Mouse (Mus musculus) thymus, postnatal 0 days (tissue): ENCODE measurements around the gene Tnxb. TPM values are rescaled to one million over a fixed set of nuclear protein-coding genes. Genes with fewer than 3 reads are reported as not detected.

Experiments used
- DNase-seq: peaks from one replicate; pipeline ENCODE4 v3.0.0-alpha.2; 2015; ENCODE audit warnings: low spot score
- polyA plus RNA-seq: library from polyadenylated mRNA; unstranded; fragments of >200 nt; fragmentation: Nextera tagmentation; extraction: Ambion mirVana; gene quantifications from 2 replicates; pipeline ENCODE4 v1.2.1, GENCODE M21; 2015

The Tnxb gene
- polyA plus RNA-seq, 1 experiment from 2014 or later = 0.59 TPM

DNA sequence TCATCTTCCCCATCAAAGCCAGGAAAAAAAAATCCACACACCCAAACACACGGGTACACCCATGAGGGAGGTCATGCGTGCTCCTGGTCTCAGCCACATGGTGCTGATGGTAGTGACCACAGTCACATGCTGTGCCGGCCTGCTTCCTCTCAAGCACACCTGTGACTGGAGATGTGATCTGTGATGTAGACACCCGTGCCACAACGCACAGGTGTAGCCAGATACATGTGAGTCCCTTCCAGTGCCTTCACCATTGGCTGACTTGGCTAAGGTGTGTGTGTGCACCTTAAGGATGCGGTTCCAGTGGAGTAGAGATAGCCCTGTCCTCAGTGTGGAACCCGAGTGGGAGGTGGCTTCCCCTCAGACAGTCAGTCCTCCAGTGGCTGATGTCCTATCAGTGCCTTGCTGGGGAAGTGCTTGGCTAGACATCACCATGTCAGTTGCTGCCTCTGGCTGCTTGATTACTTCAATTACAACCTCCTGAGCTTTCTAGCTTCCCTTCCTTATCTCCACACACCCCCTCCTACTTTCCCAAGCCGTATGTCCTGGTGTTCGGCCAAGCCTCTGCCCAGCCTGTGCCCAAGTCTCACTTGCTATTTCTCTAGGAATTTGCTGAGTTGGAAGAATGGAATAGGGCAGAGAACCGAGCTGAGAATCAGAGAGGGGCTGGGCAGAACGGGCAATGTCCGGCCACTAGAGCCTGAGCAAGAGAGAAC, 11.0 kb upstream of the Tnxb start:
- no peak for DNase-seq

DNA sequence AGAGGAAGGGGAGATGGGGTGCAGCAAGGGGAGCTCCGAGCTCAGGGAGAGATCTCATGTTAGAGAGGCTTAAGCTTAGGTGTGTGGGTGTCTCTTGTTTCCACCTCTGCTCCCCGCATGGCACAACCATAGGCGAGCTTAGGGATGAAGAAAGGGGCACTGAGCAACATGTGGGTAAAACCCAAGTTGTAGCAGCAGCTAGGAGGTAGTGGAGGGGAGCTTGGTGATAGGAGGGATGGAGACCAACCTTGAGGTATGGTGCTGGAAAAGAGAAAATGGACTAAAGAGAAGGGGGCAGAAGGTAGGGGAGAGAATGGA, 10.5 kb upstream of the Tnxb start:
- DNase-seq = no peak

DNA sequence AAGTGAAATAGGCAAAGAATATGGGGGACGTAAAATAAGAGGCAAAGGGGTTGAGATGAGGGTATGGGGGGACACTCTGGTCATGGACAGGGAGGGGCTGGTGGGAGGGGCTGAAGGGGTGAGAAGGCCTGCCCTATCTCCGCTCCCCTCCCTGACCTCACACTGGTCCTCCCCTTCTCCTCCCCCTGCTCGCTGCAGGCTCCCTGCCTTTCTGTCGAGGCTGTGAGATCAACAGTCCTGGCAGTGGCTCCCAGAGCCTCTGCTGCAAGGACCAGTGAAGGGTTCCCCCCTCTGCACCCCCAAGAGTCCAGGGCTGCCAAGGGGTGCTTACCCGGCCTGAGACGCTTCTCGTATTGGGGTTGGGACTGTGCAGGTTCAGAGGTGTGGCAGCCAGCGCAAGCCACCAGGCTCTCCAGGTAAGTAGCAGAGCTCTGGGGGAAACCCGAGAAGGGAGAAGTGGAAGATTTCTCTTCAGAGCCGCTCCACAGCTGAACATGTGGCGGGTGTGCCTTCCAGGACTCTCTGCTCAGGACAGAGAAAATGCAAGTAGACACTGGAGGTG, 10.0 kb upstream of the Tnxb start:
- no peak for DNase-seq

DNA sequence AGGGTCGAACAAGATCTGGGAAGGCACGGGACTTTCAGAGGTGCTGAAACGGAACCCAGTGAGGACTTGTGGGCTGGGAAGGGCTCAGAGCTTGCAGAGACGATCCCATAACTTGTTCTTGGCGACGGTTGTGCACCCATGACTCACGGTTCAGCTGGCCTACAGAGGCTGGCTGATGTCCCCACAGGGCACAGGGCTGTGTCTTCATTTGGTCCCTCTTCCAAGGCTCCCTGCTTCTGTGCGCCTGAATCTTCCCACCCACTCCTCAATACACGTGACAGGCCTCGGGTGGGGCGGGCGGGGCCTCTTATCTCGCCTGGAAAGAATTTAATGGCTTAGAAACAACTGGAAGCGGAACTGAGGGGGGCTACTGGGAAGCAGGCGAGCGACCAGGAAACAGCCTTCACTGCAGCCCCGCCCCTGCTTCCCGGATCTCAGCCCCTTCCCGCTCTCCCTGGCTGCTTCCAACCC, 9.2 kb upstream of the Tnxb start:
- no peak for DNase-seq

DNA sequence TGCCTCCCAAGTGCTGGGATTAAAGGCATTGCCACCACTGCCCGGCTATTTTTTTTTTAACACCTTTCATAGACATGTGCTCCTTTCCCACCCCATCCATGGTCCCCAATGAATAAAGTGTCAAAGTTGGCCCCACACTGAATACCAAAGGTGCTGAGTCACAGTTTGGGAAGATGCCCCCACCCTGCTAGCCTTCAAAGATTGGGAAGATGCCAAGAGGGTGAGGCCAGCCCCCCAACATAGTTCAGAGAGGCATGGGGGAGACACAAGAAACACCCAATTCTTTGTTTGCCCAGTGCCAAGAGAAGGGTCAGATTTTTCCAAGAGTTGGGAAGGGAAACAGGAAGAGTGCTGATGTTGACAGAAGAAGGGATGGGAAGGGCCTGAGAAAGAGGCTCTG, 7.9 kb upstream of the Tnxb start:
- DNase-seq = no peak

DNA sequence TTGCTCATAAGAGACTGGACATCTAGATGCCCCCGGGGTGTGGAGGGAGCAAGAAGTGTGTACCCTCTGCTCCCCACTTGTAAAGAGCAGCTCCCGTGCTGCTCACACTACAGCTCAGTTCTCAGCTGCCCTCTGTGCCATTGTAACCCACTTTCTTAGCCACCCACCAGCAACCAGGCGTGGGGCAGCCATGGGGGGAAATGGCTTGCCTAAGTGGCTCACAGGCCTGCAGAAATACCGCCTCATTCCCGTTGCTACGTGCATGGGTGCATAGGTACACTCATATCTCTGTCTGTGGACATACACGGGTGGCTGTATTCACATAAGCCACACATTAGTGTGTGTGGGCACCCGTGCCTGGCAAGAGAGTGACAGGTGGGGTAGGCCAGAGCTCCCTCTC, 7.4 kb upstream of the Tnxb start:
- DNase-seq = no peak

DNA sequence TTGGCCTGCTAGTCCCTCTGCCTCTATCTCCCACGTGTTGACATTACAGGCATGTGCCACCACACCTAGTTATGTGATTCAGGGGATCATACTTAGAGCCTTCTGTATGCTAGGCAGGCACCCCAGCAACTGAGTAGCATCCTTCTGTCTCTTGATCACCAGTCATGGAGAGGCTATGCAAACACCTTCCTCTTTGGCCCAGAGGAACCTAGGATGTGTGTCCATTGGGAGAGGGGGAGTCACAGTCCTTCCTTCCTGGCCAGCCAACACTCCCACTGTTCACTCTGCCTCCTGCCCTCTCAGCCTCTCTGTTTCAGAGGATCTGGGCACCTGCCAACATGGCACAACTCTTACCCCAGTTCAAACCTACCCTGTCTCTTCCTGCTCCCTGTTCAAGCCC, 6.8 kb upstream of the Tnxb start:
- DNase-seq = no peak

DNA sequence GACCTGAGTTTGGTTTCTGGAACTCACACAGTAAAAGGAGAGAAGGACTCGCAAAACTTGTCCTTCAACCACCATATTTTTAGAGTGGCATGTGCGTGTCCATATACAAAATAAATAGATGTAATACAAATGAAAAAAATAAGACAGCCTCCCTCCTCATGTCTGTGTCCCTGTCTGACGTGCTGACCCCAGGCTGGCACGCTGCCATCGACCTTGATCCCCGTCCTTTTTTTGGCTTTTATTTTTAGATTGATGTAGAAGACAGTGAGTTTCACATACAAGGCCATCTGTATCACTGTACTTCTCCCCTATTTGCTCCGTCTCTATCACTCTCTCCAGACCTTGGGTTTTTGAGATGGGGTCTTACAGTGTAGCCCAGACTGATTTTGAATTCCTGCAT, 5.9 kb upstream of the Tnxb start:
- no peak for DNase-seq

DNA sequence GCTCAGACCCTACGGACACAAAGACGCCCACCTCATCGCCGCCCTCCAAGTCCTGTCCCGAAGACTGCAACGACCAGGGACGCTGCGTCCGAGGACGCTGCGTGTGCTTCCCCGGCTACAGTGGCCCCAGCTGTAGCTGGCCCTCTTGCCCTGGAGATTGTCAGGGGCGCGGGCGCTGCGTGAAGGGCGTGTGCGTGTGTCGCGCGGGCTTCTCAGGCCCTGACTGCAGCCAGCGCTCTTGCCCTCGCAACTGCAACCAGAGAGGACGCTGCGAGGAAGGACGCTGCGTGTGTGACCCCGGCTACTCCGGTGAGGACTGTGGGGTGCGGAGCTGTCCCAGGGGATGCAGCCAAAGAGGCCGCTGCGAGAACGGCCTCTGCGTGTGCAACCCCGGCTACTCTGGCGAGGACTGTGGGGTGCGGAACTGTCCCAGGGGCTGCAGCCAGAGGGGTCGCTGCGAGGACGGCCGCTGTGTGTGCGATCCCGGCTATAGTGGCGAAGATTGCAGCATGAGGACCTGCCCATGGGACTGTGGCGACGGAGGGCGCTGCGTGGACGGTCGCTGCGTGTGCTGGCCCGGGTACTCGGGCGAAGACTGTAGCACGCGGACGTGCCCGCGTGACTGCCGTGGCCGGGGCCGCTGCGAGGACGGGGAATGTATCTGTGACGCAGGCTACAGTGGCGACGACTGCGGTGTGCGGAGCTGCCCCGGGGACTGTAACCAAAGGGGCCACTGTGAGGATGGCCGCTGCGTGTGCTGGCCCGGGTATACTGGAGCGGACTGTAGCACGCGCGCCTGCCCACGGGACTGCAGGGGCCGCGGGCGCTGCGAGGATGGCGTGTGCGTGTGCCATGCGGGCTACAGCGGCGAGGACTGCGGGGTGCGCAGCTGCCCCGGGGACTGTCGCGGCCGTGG, 1.1 kb downstream of the Tnxb start:
- no peak for DNase-seq

DNA sequence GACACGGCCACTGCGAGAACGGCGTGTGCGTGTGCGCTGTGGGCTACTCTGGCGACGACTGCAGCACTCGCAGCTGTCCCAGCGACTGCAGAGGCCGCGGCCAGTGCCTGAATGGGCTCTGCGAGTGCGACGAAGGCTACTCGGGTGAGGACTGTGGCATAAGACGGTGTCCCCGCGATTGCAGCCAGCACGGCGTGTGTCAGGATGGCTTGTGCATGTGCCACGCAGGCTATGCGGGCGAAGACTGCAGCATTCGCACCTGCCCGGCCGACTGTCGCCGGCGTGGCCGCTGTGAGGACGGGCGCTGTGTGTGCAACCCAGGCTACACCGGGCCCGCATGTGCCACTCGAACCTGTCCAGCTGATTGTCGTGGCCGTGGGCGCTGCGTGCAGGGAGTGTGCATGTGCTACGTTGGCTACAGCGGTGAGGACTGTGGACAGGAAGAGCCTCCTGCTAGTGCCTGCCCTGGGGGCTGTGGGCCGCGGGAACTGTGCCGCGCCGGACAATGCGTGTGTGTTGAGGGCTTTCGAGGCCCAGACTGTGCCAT, 2.0 kb downstream of the Tnxb start:
- no peak for DNase-seq

DNA sequence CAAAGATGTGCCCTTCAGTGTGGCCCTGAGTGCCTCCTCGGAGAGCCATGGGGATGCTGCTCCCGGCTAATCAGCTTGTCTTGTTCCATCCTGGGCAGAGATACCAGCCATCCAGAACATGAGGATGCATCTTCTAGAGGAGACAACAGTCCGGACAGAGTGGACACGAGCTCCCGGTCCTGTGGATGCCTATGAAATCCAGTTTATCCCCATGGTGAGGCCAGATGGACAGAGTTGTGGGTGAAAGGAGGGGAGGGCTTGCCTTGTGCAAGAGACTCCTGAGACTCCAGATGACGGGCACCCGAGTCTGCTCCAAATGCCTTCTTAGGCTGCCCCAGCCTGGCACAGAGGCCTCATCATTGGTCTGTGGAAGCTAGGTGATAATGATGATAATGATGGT, 2.8 kb downstream of the Tnxb start:
- DNase-seq = no peak

DNA sequence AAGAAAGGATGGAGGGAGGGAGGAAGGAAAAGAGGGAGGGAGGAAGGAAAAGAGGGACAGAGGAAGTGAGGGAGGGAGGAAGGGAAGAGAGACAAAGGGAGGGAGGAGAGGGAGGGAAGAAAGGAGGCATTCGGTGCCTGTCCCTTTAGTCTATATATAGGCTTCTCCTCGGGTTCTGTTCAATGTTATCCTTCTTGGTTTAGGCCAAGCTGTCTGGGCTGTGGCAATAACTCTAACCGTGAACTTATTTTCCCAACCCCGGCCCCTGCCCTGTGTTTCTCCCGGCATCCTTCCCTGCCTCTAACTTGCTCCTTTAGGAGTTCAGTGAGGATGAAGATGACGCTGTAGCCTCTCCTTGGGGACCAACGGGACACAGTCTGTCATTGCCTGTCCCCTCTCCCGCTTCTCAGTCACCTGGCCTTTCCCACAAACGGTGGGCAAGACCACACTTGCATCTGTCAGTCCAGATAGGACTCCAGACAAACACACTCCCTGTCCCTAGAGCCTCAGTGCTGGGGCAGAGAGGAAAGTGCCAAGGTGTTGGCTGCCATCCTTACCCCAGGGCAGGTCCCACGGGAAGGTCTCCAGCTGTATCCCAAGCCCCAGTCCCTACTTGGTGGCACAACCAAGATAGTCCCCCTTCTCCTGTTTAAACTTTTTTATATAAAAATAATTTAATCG, 4.3 kb downstream of the Tnxb start:
- DNase-seq = no peak

DNA sequence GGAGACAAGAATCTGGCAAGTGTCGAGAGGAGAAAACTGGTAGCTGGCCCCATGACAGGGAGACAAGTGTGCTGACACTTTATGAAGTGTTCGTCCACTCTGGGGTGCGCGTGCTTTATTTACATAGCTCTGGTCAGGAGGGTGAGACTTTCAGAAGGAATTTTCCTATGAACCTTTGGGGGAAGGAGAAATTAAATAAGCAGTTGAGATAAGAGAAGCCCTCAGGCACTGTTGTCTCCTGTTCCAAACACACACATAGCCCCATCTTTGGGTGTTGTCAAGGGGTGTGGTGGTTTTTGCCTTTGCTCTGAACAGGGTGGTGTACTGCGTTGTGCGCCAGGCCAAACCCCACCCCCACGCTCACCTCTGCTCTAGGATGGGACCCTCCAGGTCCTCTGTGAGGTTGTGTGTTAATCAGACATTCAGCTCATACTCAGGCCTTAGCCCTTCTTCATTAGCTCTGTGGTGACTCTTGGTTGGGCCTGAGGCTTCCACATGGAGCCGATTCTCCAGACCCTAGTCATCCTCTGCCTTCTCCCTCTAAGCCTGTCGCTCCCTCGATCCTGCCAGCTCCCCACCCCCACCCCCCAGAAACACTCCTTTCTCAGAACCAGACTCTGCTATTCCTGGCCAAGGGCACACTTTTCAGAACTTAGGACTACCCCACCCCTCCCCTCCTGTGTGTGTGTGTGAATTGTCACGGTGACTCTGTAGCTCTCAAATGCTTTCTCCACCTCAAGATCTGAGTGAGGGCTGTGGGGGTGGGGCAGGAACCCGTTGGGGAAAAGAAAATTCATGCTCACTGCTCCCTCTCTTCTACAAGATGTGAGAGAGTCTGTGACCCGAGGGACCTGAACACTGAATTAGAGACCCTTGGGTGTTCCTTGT, 5.1 kb downstream of the Tnxb start:
- DNase-seq = no peak

DNA sequence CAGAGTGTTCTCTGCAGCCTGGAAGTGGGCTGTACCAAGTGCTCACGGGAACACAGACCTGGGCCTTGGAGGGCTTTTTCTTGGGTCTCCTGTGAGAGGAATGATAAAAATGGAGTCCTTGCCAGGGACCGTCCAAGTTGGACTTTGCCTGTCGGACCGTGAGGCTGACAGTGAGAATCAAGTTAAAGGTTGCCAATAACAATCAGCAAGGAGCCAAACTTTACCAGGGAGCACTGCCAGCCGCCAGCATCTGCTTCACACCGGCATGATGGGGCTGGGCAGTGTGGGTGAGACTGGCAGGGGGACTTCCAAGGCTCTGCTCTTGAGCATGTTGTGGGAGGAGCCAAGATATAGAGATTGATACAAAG, 5.7 kb downstream of the Tnxb start:
- DNase-seq = no peak

DNA sequence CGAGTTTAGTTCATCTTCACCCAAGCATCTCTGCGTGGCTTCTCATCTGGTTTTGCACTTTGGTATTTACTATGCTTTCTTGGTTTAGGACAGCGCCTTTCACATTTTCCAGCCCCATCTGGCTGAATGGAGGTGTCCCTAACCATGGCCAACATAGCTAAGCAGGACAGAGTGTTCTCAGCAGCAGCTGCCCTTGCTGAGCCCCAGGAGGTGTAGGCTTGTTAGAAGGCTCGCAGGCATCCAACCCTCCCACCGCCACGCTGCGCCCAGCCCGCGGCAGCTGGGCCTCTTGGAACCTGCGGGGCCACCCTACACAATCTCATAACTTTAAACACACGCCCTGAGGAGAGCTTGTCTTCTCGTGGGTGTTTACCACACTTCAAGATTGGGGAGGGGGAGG, 6.3 kb downstream of the Tnxb start:
- DNase-seq = no peak

DNA sequence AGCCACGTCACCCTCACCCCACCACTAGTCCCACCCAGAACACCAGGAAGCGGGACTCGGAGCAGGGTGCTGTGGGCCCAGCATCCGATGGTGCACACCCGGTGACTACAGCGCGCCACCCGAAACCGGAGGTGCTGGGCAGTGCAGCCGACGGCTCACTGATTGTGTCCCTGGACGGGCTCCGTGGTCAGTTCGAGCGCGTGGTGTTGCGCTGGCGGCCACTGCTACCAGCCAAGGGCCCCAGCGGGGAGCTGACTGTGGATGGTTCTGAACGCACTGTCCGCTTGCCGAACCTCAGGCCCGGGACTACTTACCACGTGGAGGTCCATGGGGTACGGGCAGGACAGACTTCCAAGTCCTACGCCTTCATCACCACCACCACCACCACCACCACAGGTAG, 9.9 kb downstream of the Tnxb start:
- DNase-seq = no peak

DNA sequence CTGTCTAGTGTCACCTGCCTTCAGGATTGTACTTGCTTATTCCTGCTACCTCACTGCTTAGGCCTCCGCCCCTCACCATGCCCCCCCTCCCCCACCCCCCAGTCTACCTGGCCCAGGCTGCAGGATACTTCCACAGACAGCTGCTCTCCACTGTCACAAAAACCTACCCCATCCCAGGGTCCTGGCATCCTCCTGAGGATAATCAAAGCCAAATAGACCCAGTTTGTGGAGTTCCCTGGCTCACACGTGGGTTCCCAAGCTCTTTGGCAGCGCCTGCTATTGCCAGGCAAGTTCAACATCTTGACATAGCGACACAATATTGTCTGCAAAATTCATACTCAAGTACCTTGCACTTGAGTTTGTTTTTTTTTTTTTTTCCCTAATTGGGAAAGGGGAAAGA, 10.3 kb downstream of the Tnxb start:
- DNase-seq = no peak

DNA sequence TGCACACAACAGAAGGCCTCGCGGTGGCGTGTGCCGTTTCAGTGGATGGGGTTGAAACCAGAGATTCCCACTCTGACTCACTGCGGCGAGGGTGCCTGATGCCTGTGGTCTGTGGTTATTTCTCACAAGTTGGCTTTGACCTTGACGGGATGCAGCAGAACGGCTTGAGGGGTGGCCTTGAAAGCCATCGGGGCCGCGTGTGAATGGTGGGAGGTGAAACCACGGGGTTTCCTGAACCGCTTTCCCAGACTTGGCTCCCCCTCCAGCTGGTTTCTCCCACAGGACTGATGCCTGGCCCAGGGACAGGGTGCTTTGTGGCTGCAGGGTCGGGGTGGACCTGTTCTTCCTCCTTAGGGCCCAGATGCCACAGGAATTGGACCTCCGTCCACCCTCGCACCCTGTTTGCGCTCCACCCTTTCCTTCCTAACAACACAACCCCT, 10.8 kb downstream of the Tnxb start:
- DNase-seq = no peak

DNA sequence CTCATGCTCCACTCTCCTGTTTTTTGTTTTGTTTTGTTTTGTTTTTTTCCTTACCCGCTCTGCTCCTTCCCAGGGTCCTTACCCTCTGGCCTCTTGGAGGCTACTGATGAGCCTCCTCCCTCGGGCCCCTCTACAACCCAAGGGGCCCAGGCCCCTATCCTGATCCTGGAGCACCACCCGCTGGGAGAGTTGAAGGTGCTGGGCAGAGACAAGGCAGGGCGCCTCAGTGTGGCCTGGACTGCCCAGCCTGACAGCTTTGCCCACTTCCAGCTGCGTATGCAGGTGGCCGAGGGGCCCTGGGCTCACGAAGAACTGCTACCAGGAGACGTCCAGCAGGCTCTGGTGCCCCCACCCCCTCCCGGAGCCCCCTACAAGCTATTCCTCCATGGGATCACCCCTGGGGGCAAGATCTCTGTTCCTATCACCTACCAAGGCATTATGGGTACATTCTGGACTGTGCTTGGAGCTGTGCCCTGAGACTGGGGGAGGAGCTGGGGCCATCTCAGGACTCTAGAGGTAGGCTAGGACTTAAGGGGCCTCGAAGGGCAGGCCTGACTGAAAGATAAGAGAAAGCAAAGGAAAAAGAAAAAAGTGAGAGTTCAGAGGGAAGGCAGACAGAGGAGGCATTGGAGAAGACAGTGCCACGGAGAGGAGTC, 11.7 kb downstream of the Tnxb start:
- no peak for DNase-seq

DNA sequence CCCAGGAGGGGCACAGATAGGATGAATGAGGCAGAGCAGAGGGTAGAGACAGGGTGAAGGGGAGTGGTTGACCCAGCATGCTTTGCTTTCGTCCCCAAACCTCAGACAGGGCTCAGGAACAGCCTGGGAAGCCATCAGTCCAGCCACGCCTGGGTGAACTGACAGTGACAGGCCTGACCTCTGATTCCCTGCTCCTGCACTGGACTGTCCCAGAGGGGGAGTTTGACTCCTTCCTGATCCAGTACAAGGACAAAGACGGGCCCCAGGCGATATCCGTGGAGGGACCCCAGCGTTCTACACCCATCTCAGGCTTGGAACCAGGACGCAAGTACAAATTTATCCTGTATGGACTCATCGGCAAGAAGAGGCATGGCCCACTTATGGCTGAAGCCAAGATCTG, 12.8 kb downstream of the Tnxb start:
- no peak for DNase-seq
